Mouse (Mus musculus) Patski (cell line): Measurements from ENCODE around the gene Txk. TPM values are rescaled to one million over a fixed set of nuclear protein-coding genes. Genes with fewer than 3 reads are reported as not detected.

ENCODE experiments used
- ATAC-seq: fragments of 100-300 bp; one replicate; pipeline ENCODE4 v1.8.0; 2021
- CTCF ChIA-PET: fragments of 350-600 bp; sonication (Branson Sonifier 250); formaldehyde crosslinking; loops from one replicate; lab custom pipeline; 2022; ENCODE audit warnings: inconsistent platforms; lab: Charles Lee
- POLR2A ChIA-PET: fragments of 350-600 bp; sonication (Branson Sonifier 250); formaldehyde crosslinking; loops from one replicate; lab custom pipeline; 2022; ENCODE audit warnings: antibody characterized with exemption, inconsistent platforms; lab: Charles Lee
- DNase-seq: peaks from one replicate; pipeline ENCODE4 v3.0.0-alpha.2; 2011; ENCODE audit warnings: low read depth, low spot score
- H3K27me3 ChIP-seq: fragments of 371-371 bp; one replicate; pipeline ENCODE4 v1.5.1; 2021
- CTCF ChIP-seq: fragments of 100-300 bp; IDR thresholded peaks from one replicate; pipeline ENCODE4 v1.5.1; 2021
- in situ Hi-C: fragments of 300-500 bp; cut with MboI; formaldehyde crosslinking; loops from 3 replicates; pipeline ENCODE4 v1.11.1; 2018; ENCODE audit warnings: low pct_unique_long_range_greater_than_20kb, mixed read lengths
- polyA plus RNA-seq: library from polyadenylated mRNA; unstranded; gene quantifications from one replicate; pipeline ENCODE4 v1.2.3, GENCODE M21; 2021

Gene Txk
- polyA plus RNA-seq, 1 experiment from 2014 or later = 0.09 TPM

GRCm38 (mm10) chr5:72666428-72666827, 86.1 kb downstream of the Txk start:
- ATAC-seq = no peak
- DNase-seq = no peak
- no peaks in the 10 kb centered on the region for H3K27me3 ChIP-seq
- TF ChIP-seq CTCF = no peak
- ChIA-PET POLR2A (no interaction called here), CTCF (interaction anchor here (1.2 to 4.5 kb wide), 8 partner anchors 9 to 53 kb away, joined by 3 to 30 read pairs (median 6); partner anchors contain the start of genes Cnga1 and Nipal1)
- in situ Hi-C loops = no loop called here

GRCm38 (mm10) chr5:72665281-72665680, 87.3 kb downstream of the Txk start:
- ATAC-seq = no peak
- ChIA-PET POLR2A (interaction anchor here (0.6 kb wide), 1 partner anchor 177 kb away, joined by 3 read pairs; no protein-coding TSS in a partner anchor), CTCF (interaction anchor here (0.7 to 4.5 kb wide), 24 partner anchors 9 to 325 kb away, joined by 3 to 30 read pairs (median 4); partner anchors contain the start of genes Cnga1 and Nipal1)
- peak; percentile 95 for TF ChIP-seq CTCF
- DNase-seq = no peak
- no peaks in the 10 kb centered on the region for H3K27me3 ChIP-seq
- in situ Hi-C loops = no loop called here

GRCm38 (mm10) chr5:72664854-72665253, 87.7 kb downstream of the Txk start:
- in situ Hi-C loops = no loop called here

GRCm38 (mm10) chr5:72664126-72664525, 88.5 kb downstream of the Txk start:
- no peaks in the 10 kb centered on the region for H3K27me3 ChIP-seq
- DNase-seq (no peak), ATAC-seq (no peak)
- in situ Hi-C loops = no loop called here
- no peak for TF ChIP-seq CTCF
- POLR2A ChIA-PET = no interaction called here
- CTCF ChIA-PET = interaction anchor here (0.8 to 4.5 kb wide), 13 partner anchors 9 to 314 kb away, joined by 3 to 30 read pairs (median 5); no protein-coding TSS in a partner anchor

More at GRCm38 (mm10) chr5:72664854-72665253, 87.7 kb downstream of the Txk start:
- ChIA-PET POLR2A (interaction anchor here (0.6 kb wide), 1 partner anchor 178 kb away, joined by 3 read pairs; no protein-coding TSS in a partner anchor), CTCF (interaction anchor here (0.7 to 4.5 kb wide), 22 partner anchors 8 to 324 kb away, joined by 3 to 30 read pairs (median 4); partner anchors contain the start of genes Cnga1 and Nipal1)
- no peaks in the 10 kb centered on the region for H3K27me3 ChIP-seq
- DNase-seq = no peak
- TF ChIP-seq CTCF = no peak
- ATAC-seq = peak; percentile 65

DNA sequence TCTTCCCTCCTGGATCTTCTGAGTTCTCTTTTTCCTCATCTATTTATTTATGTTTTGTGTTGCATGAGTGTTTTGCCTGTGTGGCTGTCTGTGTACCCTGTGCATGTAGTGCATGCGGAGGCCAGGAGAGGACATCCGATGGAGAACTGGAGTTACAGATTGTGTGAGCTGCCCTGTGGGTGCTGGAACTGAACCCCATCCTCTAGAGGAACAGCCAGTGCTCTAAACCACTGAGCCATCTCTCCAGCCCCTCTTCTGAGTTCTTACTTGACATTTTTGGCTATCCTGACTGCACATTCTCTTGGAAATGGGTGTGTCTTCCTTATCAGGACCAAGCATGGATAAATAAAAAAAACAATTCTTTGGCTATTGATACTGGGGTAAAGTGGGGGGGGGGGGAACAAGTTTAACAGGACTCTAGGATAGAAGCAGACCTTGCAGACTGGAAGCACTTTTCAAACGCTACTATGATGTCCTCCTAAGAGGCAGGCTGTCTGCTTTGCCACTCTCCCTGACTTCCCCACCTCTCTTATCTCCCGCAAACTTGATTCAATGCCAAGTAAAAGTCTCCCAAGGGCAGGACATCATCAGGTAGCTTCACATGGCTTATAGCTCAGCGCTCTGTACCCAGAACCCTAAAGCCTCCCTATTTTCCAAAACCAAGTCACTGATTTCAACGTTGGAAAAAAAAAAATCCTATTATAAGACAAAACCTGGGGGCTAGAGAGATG, 91.4 kb downstream of the Txk start:
- ATAC-seq = no peak
- CTCF ChIA-PET = no interaction called here

GRCm38 (mm10) chr5:72658375-72658774, 94.2 kb downstream of the Txk start:
- no peak for TF ChIP-seq CTCF

More for the DNA sequence above, 91.4 kb downstream of the Txk start:
- in situ Hi-C loops = no loop called here
- no peaks in the 10 kb centered on the region for H3K27me3 ChIP-seq
- POLR2A ChIA-PET = no interaction called here
- TF ChIP-seq CTCF = no peak
- no peak for DNase-seq

GRCm38 (mm10) chr5:72656270-72656791, 96.2 kb downstream of the Txk start:
- DNase-seq (no peak), ATAC-seq (no peak)
- in situ Hi-C loops = no loop called here
- CTCF ChIA-PET = interaction anchor here (1.1 to 1.9 kb wide), 2 partner anchors 9 to 55 kb away, joined by 3 to 5 read pairs; no protein-coding TSS in a partner anchor
- no peaks in the 10 kb centered on the region for H3K27me3 ChIP-seq
- POLR2A ChIA-PET = no interaction called here
- no peak for TF ChIP-seq CTCF

More at GRCm38 (mm10) chr5:72658375-72658774, 94.2 kb downstream of the Txk start:
- no peaks in the 10 kb centered on the region for H3K27me3 ChIP-seq
- ATAC-seq = no peak
- POLR2A ChIA-PET = no interaction called here
- in situ Hi-C loops = no loop called here
- CTCF ChIA-PET = no interaction called here
- no peak for DNase-seq

DNA sequence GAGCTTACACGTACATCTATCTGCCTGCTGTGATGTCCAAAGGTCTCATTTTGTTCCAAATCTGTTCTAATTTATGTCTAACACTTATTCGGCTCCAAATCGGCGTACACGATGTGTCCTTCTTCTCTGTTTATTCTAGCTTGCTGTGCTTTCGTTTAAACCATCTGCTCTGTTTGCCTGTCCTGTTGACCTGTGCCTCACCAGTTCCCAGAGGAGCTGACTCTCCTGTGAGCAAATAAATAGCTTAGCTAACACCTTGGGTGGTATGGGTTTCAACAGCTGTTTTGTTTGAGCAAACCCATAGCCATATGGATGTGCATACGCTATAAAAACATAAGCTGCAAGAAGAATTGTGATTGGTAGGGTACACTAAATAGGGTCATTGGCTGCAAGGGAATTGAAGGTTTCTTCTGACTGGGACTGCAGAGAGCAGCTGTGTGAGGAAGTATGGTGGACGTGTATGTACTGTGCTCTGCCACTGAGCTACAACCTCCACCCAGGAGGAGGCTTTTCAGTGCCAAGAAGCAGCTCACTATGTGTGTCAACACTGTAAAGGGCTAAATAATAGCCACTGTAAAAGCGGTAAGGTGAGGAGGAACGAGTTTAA, 99.4 kb downstream of the Txk start:
- DNase-seq (no peak), ATAC-seq (no peak)
- H3K27me3 ChIP-seq = no peaks in the 10 kb centered on the region
- TF ChIP-seq CTCF = no peak
- POLR2A ChIA-PET = interaction anchor here (0.6 kb wide), 1 partner anchor 13 kb away, joined by 3 read pairs; no protein-coding TSS in a partner anchor
- CTCF ChIA-PET = interaction anchor here (1.8 kb wide), 1 partner anchor 12 kb away, joined by 9 read pairs; no protein-coding TSS in a partner anchor
- in situ Hi-C loops = no loop called here

DNA sequence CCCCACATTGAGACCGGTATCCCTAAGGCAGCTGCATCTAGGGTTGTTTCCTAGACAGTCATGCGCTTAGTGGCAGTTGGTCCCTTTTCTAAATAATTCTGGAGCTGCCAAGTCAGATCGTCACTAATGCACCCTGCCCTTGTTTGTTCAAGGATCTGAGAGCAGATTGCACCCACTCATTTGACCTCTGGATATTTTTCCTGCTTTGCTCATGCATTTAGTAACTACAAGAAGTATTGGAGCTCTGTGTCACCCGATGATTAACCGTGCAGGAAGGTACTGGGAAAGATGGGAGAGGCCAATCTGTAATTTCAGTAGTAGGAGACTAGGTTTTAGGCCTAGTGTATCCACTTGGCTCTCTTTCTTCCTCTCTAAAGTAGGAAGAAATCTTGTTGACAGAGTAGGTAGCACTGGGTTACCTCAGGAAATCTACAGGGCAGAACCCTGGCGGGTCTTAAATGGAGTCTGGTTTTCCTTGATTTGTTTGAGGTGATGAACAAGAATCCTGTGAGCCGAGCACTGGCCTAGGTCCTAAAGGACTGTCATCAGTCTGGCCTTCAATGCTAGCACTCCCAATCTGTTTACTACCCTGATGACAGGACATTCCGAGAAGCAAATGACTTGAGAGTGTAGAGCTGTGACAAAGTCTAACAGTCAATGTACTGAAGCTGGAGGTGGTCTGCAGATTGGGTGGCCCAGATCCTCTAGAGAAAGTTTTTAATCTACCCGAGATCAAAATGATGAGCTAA, 103.4 kb downstream of the Txk start:
- no peak for TF ChIP-seq CTCF
- ChIA-PET CTCF (interaction anchor here (1.3 to 2.4 kb wide), 2 partner anchors 16 to 39 kb away, joined by 3 to 13 read pairs; no protein-coding TSS in a partner anchor), POLR2A (interaction anchor here (0.6 kb wide), 2 partner anchors 297 to 518 kb away, joined by 3 to 6 read pairs; no protein-coding TSS in a partner anchor)
- DNase-seq (no peak), ATAC-seq (no peak)
- no peaks in the 10 kb centered on the region for H3K27me3 ChIP-seq
- in situ Hi-C loops = loop anchor here (5.0 kb wide), 3 partner anchors 58 to 208 kb away; partner anchors contain the start of gene Nfxl1
